Mouse (Mus musculus) limb, embryonic 11.5 days (tissue): Measurements from ENCODE around the gene Uqcrc2. TPM values are rescaled to one million over a fixed set of nuclear protein-coding genes. Genes with fewer than 3 reads are reported as not detected.

ENCODE experiments used
- ATAC-seq: fragments of 200-750 bp; cut with Nextera tagmentation; 2 replicates; pipeline ENCODE4 v1.8.0; 2017; ENCODE audit warnings: low read depth; ENCODE audit not compliant: insufficient number of reproducible peaks, low FRiP score, low TSS enrichment
- DNase-seq: peaks from one replicate; pipeline ENCODE4 v3.0.0-alpha.2; 2015; ENCODE audit warnings: low spot score
- H3K27ac ChIP-seq: fragments of 300-500 bp; sonication (generic); replicated peaks from 2 replicates; pipeline ENCODE4 v1.5.1; 2014; ENCODE audit warnings: low read depth, mild to moderate bottlenecking, low read length
- H3K27me3 ChIP-seq: fragments of 300-500 bp; sonication (generic); 2 replicates; pipeline ENCODE4 v1.6.1; 2014; ENCODE audit warnings: mild to moderate bottlenecking, low read length, mixed read lengths; ENCODE audit not compliant: control insufficient read depth, insufficient read depth
- H3K36me3 ChIP-seq: fragments of 300-500 bp; sonication (generic); 2 replicates; pipeline ENCODE4 v1.6.1; 2014; ENCODE audit warnings: mild to moderate bottlenecking, low read length, moderate library complexity, mixed read lengths; ENCODE audit not compliant: control insufficient read depth, insufficient read depth
- H3K4me1 ChIP-seq: fragments of 300-500 bp; sonication (generic); 2 replicates; pipeline ENCODE4 v1.6.1; 2014; ENCODE audit warnings: low read length, mixed read lengths; ENCODE audit not compliant: control insufficient read depth, insufficient read depth
- H3K4me2 ChIP-seq: fragments of 300-500 bp; sonication (generic); 2 replicates; pipeline ENCODE4 v1.6.1; 2014; ENCODE audit warnings: low read depth, mild to moderate bottlenecking, moderate library complexity; ENCODE audit not compliant: severe bottlenecking
- H3K4me3 ChIP-seq: fragments of 300-500 bp; sonication (generic); 2 replicates; pipeline ENCODE4 v1.5.1; 2014; ENCODE audit warnings: low read depth, low read length
- H3K9ac ChIP-seq: fragments of 300-500 bp; sonication (generic); 2 replicates; pipeline ENCODE4 v1.6.1; 2014; ENCODE audit warnings: mild to moderate bottlenecking, low read length
- H3K9me3 ChIP-seq: fragments of 300-500 bp; sonication (generic); 2 replicates; pipeline ENCODE4 v1.6.1; 2016; ENCODE audit warnings: low read length; ENCODE audit not compliant: control insufficient read depth
- WGBS: fragments of 180-500 bp; shearing (Covaris S2); extraction: QIAGEN DNeasy Blood & Tissue Kit; methylation state at CpG from one replicate; pipeline ENCODE4 v1.1.7; 2014; 5-methylcytosine and 5-hydroxymethylcytosine counted together
- polyA plus RNA-seq: library from polyadenylated mRNA; unstranded; fragments of >200 nt; fragmentation: Nextera tagmentation; extraction: Ambion mirVana; gene quantifications from 2 replicates; pipeline ENCODE4 v1.2.1, GENCODE M21; 2014

Gene Uqcrc2
- 206 and 216 TPM in 2 replicates for polyA plus RNA-seq

- peak; percentile 99 for ATAC-seq
- Histone ChIP-seq H3K27ac (peak within 1 kb of the TSS; percentile 85), H3K4me1 (no peaks in the 10 kb centered on the region; the same call in 1 of the 2 replicates), H3K27me3 (no peaks in the 10 kb centered on the region), H3K4me2 (peak within 1 kb of the TSS; percentile 79), H3K9ac (peak within 1 kb of the TSS; percentile 92), H3K9me3 (no peaks in the 10 kb centered on the region), H3K4me3 (peak within 1 kb of the TSS; percentile 94), H3K36me3 (no peaks in the 10 kb centered on the region)
- peak; percentile 93 for DNase-seq
- under 1% methylated on average over 45 of the region's 45 CpGs for WGBS
Observed at GRCm38 (mm10) chr7:120634711-120635361, at the start of gene Uqcrc2. Uqcrc2 (plus strand) TSS chr7:120635176.

GRCm38 (mm10) chr7:120597203-120597743, 37.7 kb upstream of the Uqcrc2 start:
- H3K36me3 ChIP-seq: no peaks in the 10 kb centered on the region
- peak overlapping the region; percentile 58 for H3K9ac ChIP-seq
- H3K4me3 ChIP-seq: peak overlapping the region; percentile 30; the same call in 1 of the 2 replicates
- H3K4me2 ChIP-seq: peak overlapping the region; percentile 62
- DNase-seq: no peak
- H3K27me3 ChIP-seq: no peaks in the 10 kb centered on the region
- no peaks in the 10 kb centered on the region for H3K4me1 ChIP-seq
- H3K27ac ChIP-seq: no peak overlapping the region
- 89% methylated on average over 4 of the region's 4 CpGs for WGBS
- peak; percentile 44 for ATAC-seq
- no peaks in the 10 kb centered on the region for H3K9me3 ChIP-seq

GRCm38 (mm10) chr7:120597744-120598243, 37.2 kb upstream of the Uqcrc2 start:
- no peaks in the 10 kb centered on the region for H3K4me1 ChIP-seq
- no peak overlapping the region for H3K27ac ChIP-seq
- H3K36me3 ChIP-seq: no peaks in the 10 kb centered on the region
- no peaks in the 10 kb centered on the region for H3K9me3 ChIP-seq
- peak overlapping the region; percentile 62 for H3K4me2 ChIP-seq
- H3K9ac ChIP-seq: peak overlapping the region; percentile 58
- peak; percentile 58 for ATAC-seq
- no peaks in the 10 kb centered on the region for H3K27me3 ChIP-seq
- 9% methylated on average over 41 of the region's 41 CpGs for WGBS
- DNase-seq: peak; percentile 65
- peak overlapping the region; percentile 30 for H3K4me3 ChIP-seq

GRCm38 (mm10) chr7:120598355-120598754, 36.6 kb upstream of the Uqcrc2 start:
- Histone ChIP-seq H3K4me1 (no peaks in the 10 kb centered on the region), H3K4me2 (peak overlapping the region; percentile 62; the same call in 1 of the 2 replicates), H3K9me3 (no peaks in the 10 kb centered on the region), H3K9ac (no peak overlapping the region), H3K27me3 (no peaks in the 10 kb centered on the region), H3K4me3 (peak overlapping the region; percentile 30; the same call in 1 of the 2 replicates), H3K36me3 (no peaks in the 10 kb centered on the region), H3K27ac (no peak overlapping the region)
- no peak for DNase-seq
- 85% methylated on average over 7 of the region's 7 CpGs for WGBS
- ATAC-seq: no peak

GRCm38 (mm10) chr7:120620075-120620771, 14.8 kb upstream of the Uqcrc2 start:
- no peak for ATAC-seq
- H3K4me3 ChIP-seq: no peak overlapping the region

GRCm38 (mm10) chr7:120620841-120621240, 14.1 kb upstream of the Uqcrc2 start:
- no peak overlapping the region for H3K27ac ChIP-seq
- no peaks in the 10 kb centered on the region for H3K36me3 ChIP-seq
- no peak overlapping the region for H3K4me3 ChIP-seq
- no peak for ATAC-seq
- no peaks in the 10 kb centered on the region for H3K9me3 ChIP-seq
- H3K9ac ChIP-seq: no peak overlapping the region
- no peaks in the 10 kb centered on the region for H3K27me3 ChIP-seq
- 91% methylated on average over 9 of the region's 9 CpGs for WGBS
- H3K4me1 ChIP-seq: no peaks in the 10 kb centered on the region
- no peak for DNase-seq
- H3K4me2 ChIP-seq: no peak overlapping the region

More at GRCm38 (mm10) chr7:120620075-120620771, 14.8 kb upstream of the Uqcrc2 start:
- 70% methylated on average over 8 of the region's 8 CpGs for WGBS
- no peak for DNase-seq
- no peak overlapping the region for H3K9ac ChIP-seq
- no peak overlapping the region for H3K4me2 ChIP-seq
- H3K36me3 ChIP-seq: no peaks in the 10 kb centered on the region
- H3K27me3 ChIP-seq: no peaks in the 10 kb centered on the region
- no peaks in the 10 kb centered on the region for H3K4me1 ChIP-seq
- H3K9me3 ChIP-seq: no peaks in the 10 kb centered on the region
- no peak overlapping the region for H3K27ac ChIP-seq

GRCm38 (mm10) chr7:120632518-120632917, 2.5 kb upstream of the Uqcrc2 start:
- no peak overlapping the region for H3K4me2 ChIP-seq
- no peak overlapping the region for H3K4me3 ChIP-seq
- no peak overlapping the region for H3K9ac ChIP-seq
- no peak for ATAC-seq
- DNase-seq: no peak
- H3K36me3 ChIP-seq: no peaks in the 10 kb centered on the region
- H3K27ac ChIP-seq: no peak overlapping the region
- H3K27me3 ChIP-seq: no peaks in the 10 kb centered on the region
- no peaks in the 10 kb centered on the region for H3K9me3 ChIP-seq
- 81% methylated on average over 1 of the region's 1 CpGs for WGBS
- no peaks in the 10 kb centered on the region; the same call in 1 of the 2 replicates for H3K4me1 ChIP-seq

- no peaks in the 10 kb centered on the region for H3K36me3 ChIP-seq
- DNase-seq: peak; percentile 33
- H3K27ac ChIP-seq: peak overlapping the region; percentile 85
- H3K4me2 ChIP-seq: peak overlapping the region; percentile 79
- peak overlapping the region; percentile 94 for H3K4me3 ChIP-seq
- peak overlapping the region; percentile 92 for H3K9ac ChIP-seq
- no peaks in the 10 kb centered on the region for H3K27me3 ChIP-seq
- 12% methylated on average over 9 of the region's 9 CpGs for WGBS
- no peaks in the 10 kb centered on the region for H3K9me3 ChIP-seq
- no peak for ATAC-seq
- H3K4me1 ChIP-seq: no peaks in the 10 kb centered on the region; the same call in 1 of the 2 replicates
Observed at GRCm38 (mm10) chr7:120634301-120634700, 675 bp upstream of the Uqcrc2 start.
